Mouse (Mus musculus): ENCODE data around the gene Yrdc.

The Yrdc gene

GRCm38 (mm10) chr4:124850261-124850913 lies at the start of gene Yrdc:
Gene Yrdc, plus strand, starts transcription at chr4:124850679.
- in situ Hi-C loops (cut with MboI; ENCODE audit: unreplicated experiment in 2 of 2) = loop anchor here in 1 of 2 experiments (5.0 to 10.0 kb wide), 2 partner anchors 156 to 893 kb away; partner anchors contain the start of gene Utp11

DNA sequence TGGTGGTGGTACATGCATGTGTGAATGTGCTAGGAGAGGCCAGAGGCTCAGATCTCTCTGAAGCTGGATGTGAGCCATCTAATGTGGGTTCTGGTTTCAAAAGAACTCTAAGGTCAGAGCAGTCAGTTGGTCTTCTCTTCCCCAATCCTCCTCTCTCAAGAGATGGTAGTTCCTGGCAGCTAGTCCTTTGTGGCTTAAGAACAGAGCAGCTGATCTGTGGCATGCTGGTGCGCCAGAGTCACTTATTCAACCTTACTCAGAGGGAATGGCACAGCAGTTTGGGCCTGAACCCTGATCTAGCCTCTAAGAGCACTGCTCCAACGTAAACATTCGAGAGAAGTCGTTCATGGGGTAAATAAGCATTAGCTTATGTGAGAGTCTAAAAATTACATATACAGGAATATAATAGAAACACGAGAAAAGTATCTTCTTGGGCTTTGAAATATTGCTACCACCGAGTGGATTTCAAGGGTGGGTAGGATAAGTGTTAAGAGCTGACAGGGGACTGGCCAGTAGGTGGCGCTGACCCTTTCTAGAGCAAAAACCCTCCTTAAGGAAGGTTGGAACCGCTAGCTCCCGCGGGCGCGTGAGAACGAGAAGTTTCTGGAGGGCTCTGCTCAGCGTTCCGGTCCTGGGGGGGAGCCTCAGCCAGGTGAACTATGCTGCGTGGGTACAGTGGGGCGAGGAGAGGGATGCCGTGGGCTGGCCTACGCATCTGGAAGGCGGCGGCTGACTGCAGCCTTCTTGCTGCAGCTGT lies 48.7 kb upstream of the Yrdc start, which contains the start of gene Mtf1:
Gene Mtf1 (plus strand): TSS at position 553 of the 757 bp plus-strand sequence.
- in situ Hi-C loops (cut with MboI; ENCODE audit: unreplicated experiment in 2 of 2) = loop anchor here in 1 of 2 experiments (5.0 to 10.0 kb wide), 2 partner anchors 46 to 87 kb away; partner anchors contain the start of gene Sf3a3

DNA sequence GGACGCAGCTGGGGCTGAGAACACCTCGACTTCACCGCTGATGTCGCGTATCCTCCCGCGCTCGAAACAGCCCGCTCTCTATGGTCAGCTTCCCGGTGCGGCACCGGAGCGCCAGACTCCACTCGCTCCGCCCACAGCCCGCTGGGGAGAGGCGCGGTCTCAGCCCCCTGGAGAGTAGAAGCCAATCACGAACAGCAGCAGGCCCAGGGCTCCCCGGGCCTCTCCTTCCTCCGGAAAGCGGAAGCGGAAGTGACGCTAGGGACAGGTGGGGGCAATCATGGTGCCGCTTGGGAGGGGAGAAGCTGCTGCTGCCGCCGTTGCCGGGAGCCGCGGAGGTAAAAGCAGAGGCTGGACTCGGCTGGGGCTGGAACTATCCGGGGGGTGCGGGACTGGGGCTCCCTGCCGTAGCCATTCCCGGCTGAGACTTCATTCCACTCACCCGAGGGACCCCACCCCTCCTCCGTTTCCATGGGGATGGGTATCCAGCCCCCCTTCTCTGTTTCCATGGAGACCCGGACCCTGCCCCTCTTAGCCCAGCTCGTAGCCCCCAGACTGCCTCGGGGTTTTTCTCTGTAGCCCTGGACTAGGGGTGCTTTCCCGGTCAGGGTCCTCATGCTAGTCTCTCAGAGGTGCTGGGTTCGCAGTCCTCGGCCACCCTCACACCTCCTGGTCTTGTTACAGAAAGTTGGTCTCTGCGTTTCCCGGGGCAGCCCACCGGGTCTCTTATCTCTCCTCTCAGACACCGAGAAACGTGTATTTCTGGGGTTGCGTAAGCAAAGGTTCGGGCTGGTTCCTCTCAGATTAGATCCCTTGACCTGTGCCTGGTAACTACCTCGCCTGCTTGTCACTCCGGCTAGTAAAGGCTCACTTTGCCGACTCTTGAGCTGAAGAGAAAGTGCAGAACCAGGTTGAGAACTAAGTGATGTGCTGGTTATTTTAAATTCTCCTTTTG lies 47.9 kb upstream of the Yrdc start:
- in situ Hi-C loops (cut with MboI; ENCODE audit: unreplicated experiment in 2 of 2) = loop anchor here in 1 of 2 experiments (5.0 to 10.0 kb wide), 2 partner anchors 45 to 88 kb away; partner anchors contain the start of gene Sf3a3

GRCm38 (mm10) chr4:124803406-124803805 lies 47.1 kb upstream of the Yrdc start:
- in situ Hi-C loops (cut with MboI; ENCODE audit: unreplicated experiment in 2 of 2) = loop anchor here in 1 of 2 experiments (5.0 to 10.0 kb wide), 2 partner anchors 44 to 89 kb away; partner anchors contain the start of gene Sf3a3

- in situ Hi-C loops (cut with MboI; ENCODE audit: unreplicated experiment in 2 of 2) = loop anchor here (5.0 to 10.0 kb wide), 2 partner anchors 39 to 94 kb away; partner anchors contain the start of gene Sf3a3 (in 1 of the 2)
Observed at GRCm38 (mm10) chr4:124808511-124808910, 42.0 kb upstream of the Yrdc start.

GRCm38 (mm10) chr4:124809136-124809883 lies 41.2 kb upstream of the Yrdc start:
- in situ Hi-C loops (cut with MboI; ENCODE audit: unreplicated experiment in 2 of 2) = loop anchor here (5.0 to 10.0 kb wide), 2 partner anchors 38 to 95 kb away; partner anchors contain the start of gene Sf3a3 (in 1 of the 2)

DNA sequence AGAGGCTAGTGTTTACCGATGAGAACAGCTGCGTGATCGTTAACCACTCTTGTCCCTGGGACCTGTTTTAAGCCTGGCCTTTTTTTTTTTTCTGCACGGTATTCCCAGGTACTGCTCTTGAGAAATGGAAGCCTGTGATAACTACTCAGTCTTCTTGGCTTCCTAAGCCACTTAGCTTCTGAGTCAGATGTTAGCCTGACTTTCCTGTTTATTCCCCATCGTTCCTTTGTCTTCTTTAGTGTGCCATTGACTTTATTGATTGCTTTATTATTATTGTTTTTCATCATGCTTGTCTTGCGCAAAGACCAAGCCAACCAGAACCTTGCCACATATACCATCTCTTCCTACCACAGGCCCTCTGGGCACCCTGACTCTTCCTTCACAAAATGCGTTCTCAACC lies 40.4 kb upstream of the Yrdc start:
- in situ Hi-C loops (cut with MboI; ENCODE audit: unreplicated experiment in 2 of 2) = no loop called here

DNA sequence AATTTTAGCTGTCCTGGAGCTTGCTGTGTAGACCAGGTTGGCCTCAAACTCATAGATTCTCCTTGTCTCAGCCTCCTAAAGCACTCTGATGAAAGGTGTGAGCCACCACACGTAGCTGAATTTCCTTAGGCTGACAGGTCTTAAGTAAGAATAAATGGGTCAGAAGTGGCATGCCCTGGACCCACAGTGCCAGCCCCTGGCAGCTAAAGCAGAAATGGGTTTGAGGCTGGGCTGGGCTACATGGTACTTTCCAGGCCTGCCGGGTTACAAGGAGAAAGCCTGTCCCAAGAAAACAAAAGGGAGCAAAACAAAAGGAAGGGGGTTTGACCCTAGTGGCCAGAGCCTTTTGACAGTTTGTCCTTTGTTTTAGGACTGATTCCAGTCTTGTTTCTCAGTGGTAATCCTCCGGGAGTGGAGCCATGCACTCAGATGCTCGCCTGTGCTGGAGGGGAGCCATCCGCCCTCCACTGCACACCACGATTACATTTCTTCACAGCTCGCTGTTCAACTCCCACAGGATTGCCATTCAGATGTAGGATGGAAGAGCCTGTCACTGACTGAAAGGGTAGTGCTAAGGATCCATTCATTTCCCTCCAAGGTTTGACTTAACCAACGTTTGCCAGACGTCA lies 39.0 kb upstream of the Yrdc start:
- in situ Hi-C loops (cut with MboI; ENCODE audit: unreplicated experiment in 2 of 2) = no loop called here

DNA sequence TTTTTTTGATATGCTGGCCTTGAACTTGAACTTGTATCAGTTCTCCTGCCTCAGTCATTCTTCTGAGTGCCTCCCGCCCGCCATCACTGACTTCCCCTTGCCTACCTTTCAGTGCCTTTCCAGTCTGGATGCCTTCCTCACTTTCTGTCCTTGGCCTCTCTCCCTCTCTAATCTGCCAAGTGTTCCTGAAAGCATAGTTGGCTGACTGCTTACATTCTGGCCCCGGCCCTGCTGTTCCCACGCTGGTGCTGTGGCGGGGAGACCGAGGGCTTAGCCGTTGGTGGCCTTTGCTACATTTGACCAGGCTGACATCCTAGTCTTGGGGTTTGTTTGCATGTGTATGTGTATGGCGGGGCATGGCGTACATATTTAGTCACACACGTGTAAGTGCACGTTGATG lies 34.6 kb upstream of the Yrdc start:
- in situ Hi-C loops (cut with MboI; ENCODE audit: unreplicated experiment in 2 of 2) = no loop called here

DNA sequence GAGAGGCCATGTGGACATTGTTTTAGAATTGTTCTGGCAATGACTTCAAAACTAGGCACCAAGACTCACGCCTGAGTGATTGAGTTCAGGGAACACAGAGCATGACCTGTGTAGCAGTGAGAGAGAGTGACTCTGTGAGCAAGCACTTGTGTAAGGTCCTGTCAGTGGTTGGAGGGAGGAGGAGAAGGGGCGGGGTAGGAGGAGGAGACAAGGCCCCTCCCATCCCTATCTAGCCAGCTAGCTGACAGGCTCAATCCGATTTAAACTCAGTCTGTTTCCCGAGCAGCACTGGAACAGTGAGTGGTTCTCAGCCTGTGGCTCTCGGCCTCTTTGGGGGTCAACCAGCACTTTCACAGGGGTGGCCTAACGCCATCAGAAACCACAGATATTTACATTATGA lies 32.7 kb upstream of the Yrdc start:
- in situ Hi-C loops (cut with MboI; ENCODE audit: unreplicated experiment in 2 of 2) = no loop called here

GRCm38 (mm10) chr4:124818832-124819231 lies 31.6 kb upstream of the Yrdc start:
- in situ Hi-C loops (cut with MboI; ENCODE audit: unreplicated experiment in 2 of 2) = no loop called here

DNA sequence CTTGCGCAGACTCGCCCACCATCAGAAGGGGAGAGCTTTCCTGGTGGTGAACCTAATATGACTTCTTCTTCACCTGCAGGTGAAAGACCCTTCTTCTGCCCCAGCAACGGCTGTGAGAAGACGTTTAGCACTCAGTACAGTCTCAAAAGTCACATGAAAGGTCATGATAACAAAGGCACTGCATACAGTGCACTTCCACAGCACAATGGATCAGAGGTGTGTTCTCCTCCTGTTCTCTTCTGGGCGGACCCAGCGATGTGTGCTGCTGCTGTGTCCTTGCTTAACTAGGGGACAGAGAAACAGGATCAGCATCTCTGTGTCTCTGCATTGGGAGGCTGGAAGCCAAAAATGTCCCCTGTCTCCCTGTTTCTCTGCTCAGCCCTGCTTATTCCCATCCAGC lies 25.5 kb upstream of the Yrdc start:
- in situ Hi-C loops (cut with MboI; ENCODE audit: unreplicated experiment in 2 of 2) = no loop called here

GRCm38 (mm10) chr4:124825371-124825965 lies 25.0 kb upstream of the Yrdc start:
- in situ Hi-C loops (cut with MboI; ENCODE audit: unreplicated experiment in 2 of 2) = no loop called here

DNA sequence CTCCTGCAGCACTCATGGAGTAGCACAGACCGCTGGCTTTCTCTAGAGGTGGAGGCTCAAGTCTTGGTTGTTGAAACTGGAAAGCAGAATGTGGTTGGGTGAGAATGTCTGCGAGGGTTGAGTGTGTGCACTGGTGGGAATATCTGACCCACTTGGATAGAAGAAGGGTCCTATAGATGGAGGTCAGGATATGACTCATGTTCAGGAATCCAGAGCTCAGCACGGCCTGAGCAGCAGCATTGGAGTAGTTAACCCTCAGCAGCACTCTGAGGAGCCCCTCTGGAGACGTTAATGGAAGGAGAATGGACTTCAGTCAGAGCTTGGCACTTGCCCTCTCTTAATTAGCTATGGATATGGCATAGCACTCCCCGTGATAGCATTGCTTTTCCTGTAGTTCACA lies 20.8 kb upstream of the Yrdc start:
- in situ Hi-C loops (cut with MboI; ENCODE audit: unreplicated experiment in 2 of 2) = no loop called here

GRCm38 (mm10) chr4:124832796-124833195 lies 17.7 kb upstream of the Yrdc start:
- in situ Hi-C loops (cut with MboI; ENCODE audit: unreplicated experiment in 2 of 2) = no loop called here

- in situ Hi-C loops (cut with MboI; ENCODE audit: unreplicated experiment in 2 of 2) = no loop called here
Observed at GRCm38 (mm10) chr4:124838035-124838700, 12.3 kb upstream of the Yrdc start.

- in situ Hi-C loops (cut with MboI; ENCODE audit: unreplicated experiment in 2 of 2) = loop anchor here in 1 of 2 experiments (10.0 kb wide), 2 partner anchors 126 to 886 kb away; partner anchors contain the start of gene Sf3a3
Observed at GRCm38 (mm10) chr4:124840998-124841397, 9.5 kb upstream of the Yrdc start.

DNA sequence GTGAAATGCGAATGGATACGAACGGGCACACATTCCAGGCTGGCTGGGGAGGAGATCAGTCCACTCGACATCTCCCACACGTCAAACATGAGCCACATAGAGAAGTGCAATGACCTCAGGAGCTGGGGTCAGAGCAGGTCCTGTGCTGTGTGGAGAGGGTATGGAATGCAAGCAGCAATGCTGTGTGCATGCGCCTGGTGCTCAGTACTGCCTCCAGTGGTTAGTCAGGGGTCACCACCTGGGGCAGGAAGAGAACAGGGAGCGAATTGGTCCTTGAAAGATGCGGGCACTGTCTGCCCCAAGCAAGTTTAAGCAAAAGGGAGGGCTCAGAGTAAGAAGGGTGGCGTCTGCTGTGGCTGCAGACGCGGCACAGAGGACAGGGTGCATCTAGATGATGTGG lies 7.0 kb upstream of the Yrdc start:
- in situ Hi-C loops (cut with MboI; ENCODE audit: unreplicated experiment in 2 of 2) = loop anchor here in 1 of 2 experiments (10.0 kb wide), 2 partner anchors 129 to 889 kb away; partner anchors contain the start of gene Sf3a3

Measured in v-Abl transformed pro-B cells (cell line).